Comparison of ENCODE assay signal across 8 mouse cellular contexts in the genomic region with DNA sequence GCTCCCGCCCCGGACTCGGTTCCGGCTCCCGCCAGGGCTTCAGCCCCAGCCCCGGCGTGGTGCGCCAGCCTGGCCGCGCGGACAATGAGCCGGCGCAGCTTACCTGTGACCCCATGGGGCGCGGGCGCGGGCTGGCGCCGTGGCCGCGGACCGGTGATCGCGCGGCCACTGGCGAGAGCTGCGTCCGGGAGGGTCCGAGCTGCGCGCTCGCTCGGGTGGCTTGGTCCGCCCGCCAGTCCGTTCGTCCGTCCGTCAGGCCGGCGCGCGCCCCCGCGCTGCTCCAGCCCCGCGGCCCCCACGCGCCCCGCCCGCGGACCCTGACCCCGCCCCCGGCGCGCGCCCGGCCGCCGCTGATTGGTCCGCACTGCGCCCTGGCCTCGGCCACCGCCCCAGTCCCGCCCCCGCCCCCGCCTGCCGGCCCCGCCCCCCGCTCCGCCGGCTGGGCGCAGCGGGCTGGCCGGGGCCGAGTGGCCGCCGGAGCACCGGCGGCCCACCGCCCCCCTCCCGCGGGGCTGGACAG. TPM values are rescaled to one million over a fixed set of nuclear protein-coding genes. Genes with fewer than 3 reads are reported as not detected.
A peak's percentile ranks its signal among the peaks of the same experiment; 100 is the strongest.
DNase-seq lines count a peak whose midpoint lies in the region; ATAC-seq lines count a peak whose summit lies in the region.

Gene Zbtb46 (minus strand): TSS at position 274 of the 520 bp plus-strand sequence.

- ATAC-seq in embryonic facial prominence, embryonic 14.5 days (ENCODE audit: low read depth): peak; percentile 93
- ATAC-seq in heart, embryonic 11.5 days (replicated peaks; ENCODE audit: insufficient number of reproducible peaks, low FRiP score, low TSS enrichment): peak; percentile 90
- peak; percentile 92 for ATAC-seq in kidney, embryonic 15.5 days (replicated peaks; ENCODE audit: low FRiP score)
- peak; percentile 70 for ATAC-seq in liver, embryonic 13.5 days (ENCODE audit: low read depth)

- H3K9me3 ChIP-seq in embryonic facial prominence, embryonic 14.5 days (ENCODE audit: control insufficient read depth, low read length): no peaks in the 10 kb centered on the region
- no peaks in the 10 kb centered on the region for H3K9me3 ChIP-seq in heart, embryonic 11.5 days (replicated peaks; ENCODE audit: control insufficient read depth, low read length)
- H3K9me3 ChIP-seq in kidney, embryonic 15.5 days (replicated peaks): no peaks in the 10 kb centered on the region
- no peaks in the 10 kb centered on the region for H3K9me3 ChIP-seq in liver, embryonic 13.5 days (replicated peaks)

- peak; percentile 75 for DNase-seq in layer of hippocampus, adult 11-12 months (ENCODE audit: low spot score)
- no peak for DNase-seq in layer of hippocampus, adult 9-10 months (ENCODE audit: low spot score)
- DNase-seq in embryonic facial prominence, embryonic 14.5 days (ENCODE audit: low spot score): peak; percentile 74
- DNase-seq in liver, embryonic 13.5 days: peak; percentile 74
- peak; percentile 77 to 79 for DNase-seq in natural killer cell, adult 2 months (ENCODE audit: low spot score in 2 of 2)
- peak; percentile 70 for DNase-seq in splenic B cell, adult 2 months (ENCODE audit: low read depth, low spot score)

- no CpG with 5 or more reads among the region's 83 CpGs for WGBS in embryonic facial prominence, embryonic 14.5 days
- WGBS in heart, embryonic 11.5 days (ENCODE audit: insufficient replicate concordance): under 1% methylated on average over 66 of the region's 83 CpGs
- WGBS in kidney, embryonic 15.5 days: under 1% methylated on average over 55 of the region's 83 CpGs
- whole genome bisulfite sequencing in liver, embryonic 13.5 days (ENCODE audit: insufficient replicate concordance): 1% methylated on average over 72 of the region's 83 CpGs

- peaks cover 44% of the 10 kb centered on the region for H3K27me3 ChIP-seq in embryonic facial prominence, embryonic 14.5 days (replicated peaks; ENCODE audit: control insufficient read depth, insufficient read depth, low read length)
- peaks cover under 1% of the 10 kb centered on the region; the same call in 1 of the 2 replicates for H3K27me3 ChIP-seq in heart, embryonic 11.5 days (ENCODE audit: control insufficient read depth, insufficient read depth, low read length)
- no peaks in the 10 kb centered on the region for H3K27me3 ChIP-seq in kidney, embryonic 15.5 days
- peaks cover 4% of the 10 kb centered on the region; the same call in 1 of the 2 replicates for H3K27me3 ChIP-seq in liver, embryonic 13.5 days
- no peaks in the 10 kb centered on the region for H3K27me3 ChIP-seq in splenic B cell, adult 2 months (ENCODE audit: control insufficient read depth, insufficient read depth, low read length, poor library complexity, severe bottlenecking)

- H3K4me3 ChIP-seq in embryonic facial prominence, embryonic 14.5 days (ENCODE audit: low read depth, low read length): peak within 1 kb of the TSS; percentile 81
- H3K4me3 ChIP-seq in heart, embryonic 11.5 days (ENCODE audit: low read depth, low read length): peak within 1 kb of the TSS; percentile 97
- H3K4me3 ChIP-seq in kidney, embryonic 15.5 days (replicated peaks): peak within 1 kb of the TSS; percentile 96
- peak within 1 kb of the TSS; percentile 99 for H3K4me3 ChIP-seq in liver, embryonic 13.5 days (replicated peaks)

- no peaks in the 10 kb centered on the region for H3K36me3 ChIP-seq in embryonic facial prominence, embryonic 14.5 days (ENCODE audit: control insufficient read depth, insufficient read depth, low read length)
- H3K36me3 ChIP-seq in heart, embryonic 11.5 days (ENCODE audit: control insufficient read depth, insufficient read depth, low read length): no peaks in the 10 kb centered on the region
- H3K36me3 ChIP-seq in kidney, embryonic 15.5 days: no peaks in the 10 kb centered on the region
- H3K36me3 ChIP-seq in liver, embryonic 13.5 days: 0 out of 2 replicates have a peak, but pooled peaks cover 3% of the 10 kb centered on the region
- H3K36me3 ChIP-seq in splenic B cell, adult 2 months (ENCODE audit: control insufficient read depth, insufficient read depth, low read length, poor library complexity, severe bottlenecking): no peaks in the 10 kb centered on the region

- peak within 1 kb of the TSS; percentile 100 for H3K4me2 ChIP-seq in embryonic facial prominence, embryonic 14.5 days (ENCODE audit: low read depth, low read length)
- peak within 1 kb of the TSS; percentile 100 for H3K4me2 ChIP-seq in heart, embryonic 11.5 days
- H3K4me2 ChIP-seq in kidney, embryonic 15.5 days: peak within 1 kb of the TSS; percentile 99
- peak within 1 kb of the TSS; percentile 100 for H3K4me2 ChIP-seq in liver, embryonic 13.5 days

- H3K4me1 ChIP-seq in embryonic facial prominence, embryonic 14.5 days (ENCODE audit: control insufficient read depth, insufficient read depth, low read length): 0 out of 2 replicates have a peak, but pooled peaks cover 3% of the 10 kb centered on the region
- peaks cover 19% of the 10 kb centered on the region for H3K4me1 ChIP-seq in heart, embryonic 11.5 days (ENCODE audit: control insufficient read depth, insufficient read depth, low read length)
- peaks cover 64% of the 10 kb centered on the region for H3K4me1 ChIP-seq in kidney, embryonic 15.5 days
- peaks cover 85% of the 10 kb centered on the region for H3K4me1 ChIP-seq in liver, embryonic 13.5 days (replicated peaks)

- H3K9ac ChIP-seq in embryonic facial prominence, embryonic 14.5 days (ENCODE audit: low read depth, low read length): peak within 1 kb of the TSS; percentile 72
- peak within 1 kb of the TSS; percentile 91 for H3K9ac ChIP-seq in heart, embryonic 11.5 days (ENCODE audit: low read depth, low read length)
- H3K9ac ChIP-seq in kidney, embryonic 15.5 days: peak within 1 kb of the TSS; percentile 93
- peak within 1 kb of the TSS; percentile 96 for H3K9ac ChIP-seq in liver, embryonic 13.5 days

- no peak within 1 kb of the TSS; the same call in 1 of the 2 replicates for H3K27ac ChIP-seq in embryonic facial prominence, embryonic 14.5 days (replicated peaks; ENCODE audit: low read depth, low read length)
- H3K27ac ChIP-seq in heart, embryonic 11.5 days (ENCODE audit: low read depth, low read length): peak within 1 kb of the TSS; percentile 87
- peak within 1 kb of the TSS; percentile 97 for H3K27ac ChIP-seq in kidney, embryonic 15.5 days
- peak within 1 kb of the TSS; percentile 97 for H3K27ac ChIP-seq in liver, embryonic 13.5 days

RNA-seq across cellular contexts. Expression of gene Zbtb46, which starts in this region (rescaled TPM):
- 5.7 and 5.9 TPM in 2 replicates for polyA plus RNA-seq in embryonic facial prominence, embryonic 14.5 days (2014; fragmentation: Nextera tagmentation; extraction: Ambion mirVana)
- polyA plus RNA-seq in heart, embryonic 11.5 days (2014; fragmentation: Nextera tagmentation; extraction: Ambion mirVana): 10.3 and 10.5 TPM in 2 replicates
- 25.5 and 28.0 TPM in 2 replicates for polyA plus RNA-seq in kidney, embryonic 15.5 days (2015; fragmentation: Nextera tagmentation; extraction: Ambion mirVana)
- polyA plus RNA-seq in liver, embryonic 13.5 days (2015; fragmentation: Nextera tagmentation; extraction: Ambion mirVana): 10.2 and 10.7 TPM in 2 replicates
